Mouse (Mus musculus): ENCODE results near the gene Tead4. TPM values are rescaled to one million over a fixed set of nuclear protein-coding genes. Genes with fewer than 3 reads are reported as not detected.
A peak's percentile ranks its signal among the peaks of the same experiment; 100 is the strongest.
"Not testable (repeated sequence)": the region's sequence is repeated elsewhere in the genome, so short reads cannot be mapped to it uniquely, and the experiment has no call there.

Gene Tead4
- polyA plus RNA-seq, 1 experiment from 2014 or later, result 5.4 TPM

GRCm38 (mm10) chr6:128308311-128308710 is 7.7 kb upstream of the Tead4 start:
- H3K4me3 ChIP-seq, result no peak overlapping the region
- H3K9me3 ChIP-seq, result no peaks in the 10 kb centered on the region
- H3K9ac ChIP-seq, result no peak overlapping the region
- no peak overlapping the region for H3K27ac ChIP-seq
- H3K36me3 ChIP-seq, result no peaks in the 10 kb centered on the region
- H3K27me3 ChIP-seq, result no peaks in the 10 kb centered on the region
- ATAC-seq (ENCODE audit: low FRiP score, low read depth), result peak; percentile 51
- WGBS, result 23% methylated on average over 4 of the region's 4 CpGs
- H3K4me1 ChIP-seq, result no peaks in the 10 kb centered on the region
- H3K4me2 ChIP-seq (replicated peaks), result no peak overlapping the region

- peaks cover 5% of the 10 kb centered on the region; the same call in 1 of the 2 replicates for H3K9me3 ChIP-seq
- H3K27ac ChIP-seq, result no peak overlapping the region
- H3K9ac ChIP-seq, result no peak overlapping the region
- H3K27me3 ChIP-seq, result peaks cover 25% of the 10 kb centered on the region
- H3K4me1 ChIP-seq, result peaks cover 10% of the 10 kb centered on the region; the same call in 1 of the 2 replicates
- no peak overlapping the region for H3K4me2 ChIP-seq (replicated peaks)
- 82% methylated on average over 4 of the region's 4 CpGs for WGBS
- ATAC-seq (ENCODE audit: low FRiP score, low read depth), result no peak
- no peaks in the 10 kb centered on the region for H3K36me3 ChIP-seq
- no peak overlapping the region for H3K4me3 ChIP-seq
Observed at GRCm38 (mm10) chr6:128304801-128305200, 4.2 kb upstream of the Tead4 start.

GRCm38 (mm10) chr6:128302640-128303039 is 2.0 kb upstream of the Tead4 start:
- Histone ChIP-seq H3K4me1 (peaks cover 18% of the 10 kb centered on the region), H3K27me3 (peaks cover 46% of the 10 kb centered on the region)
- H3K9ac ChIP-seq; H3K4me3 ChIP-seq; H3K9me3 ChIP-seq; ATAC-seq (ENCODE audit: low FRiP score, low read depth); H3K27ac ChIP-seq; H3K4me2 ChIP-seq (replicated peaks); H3K36me3 ChIP-seq: not testable (repeated sequence)
- 73% methylated on average over 3 of the region's 3 CpGs for WGBS

- no peak overlapping the region for H3K27ac ChIP-seq
- peaks cover 52% of the 10 kb centered on the region for H3K27me3 ChIP-seq
- H3K4me3 ChIP-seq, result no peak overlapping the region
- no peak overlapping the region for H3K4me2 ChIP-seq (replicated peaks)
- H3K9me3 ChIP-seq, result peaks cover 5% of the 10 kb centered on the region; the same call in 1 of the 2 replicates
- H3K4me1 ChIP-seq, result peaks cover 22% of the 10 kb centered on the region
- WGBS, result 86% methylated on average over 3 of the region's 3 CpGs
- H3K36me3 ChIP-seq, result no peaks in the 10 kb centered on the region
- ATAC-seq (ENCODE audit: low FRiP score, low read depth), result no peak
- no peak overlapping the region for H3K9ac ChIP-seq
Observed at GRCm38 (mm10) chr6:128301891-128302290, 1.3 kb upstream of the Tead4 start.

DNA sequence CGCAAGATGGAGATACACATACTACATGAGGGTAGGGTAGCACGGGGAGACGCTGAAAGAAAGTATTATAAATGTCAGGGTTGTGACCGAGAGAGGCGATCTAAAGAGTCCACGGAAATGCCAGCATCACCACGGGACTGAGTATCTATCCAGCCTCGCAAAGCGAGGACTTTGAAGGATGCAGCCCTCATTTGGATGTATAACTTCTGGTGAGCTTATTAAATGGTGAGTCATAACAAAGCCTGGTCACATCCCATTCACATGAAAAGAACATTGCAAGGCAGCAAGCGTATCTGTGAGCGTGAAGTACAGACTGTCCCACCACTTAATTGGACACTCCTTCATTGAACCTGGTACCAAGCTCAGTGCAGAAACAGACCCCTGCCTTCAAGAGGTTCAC is 835 bp upstream of the Tead4 start:
- Histone ChIP-seq H3K27ac (no peak overlapping the region), H3K4me3 (peak overlapping the region; percentile 70), H3K9ac (0 out of 2 replicates have a peak overlapping the region, but pooled peaks have one; percentile 73), H3K27me3 (peaks cover 54% of the 10 kb centered on the region), H3K4me1 (peaks cover 26% of the 10 kb centered on the region), H3K4me2 (replicated peaks) (peak overlapping the region; percentile 98), H3K36me3 (no peaks in the 10 kb centered on the region), H3K9me3 (peaks cover 5% of the 10 kb centered on the region; the same call in 1 of the 2 replicates)
- no peak for ATAC-seq (ENCODE audit: low FRiP score, low read depth)
- WGBS, result 45% methylated on average over 11 of the region's 11 CpGs

DNA sequence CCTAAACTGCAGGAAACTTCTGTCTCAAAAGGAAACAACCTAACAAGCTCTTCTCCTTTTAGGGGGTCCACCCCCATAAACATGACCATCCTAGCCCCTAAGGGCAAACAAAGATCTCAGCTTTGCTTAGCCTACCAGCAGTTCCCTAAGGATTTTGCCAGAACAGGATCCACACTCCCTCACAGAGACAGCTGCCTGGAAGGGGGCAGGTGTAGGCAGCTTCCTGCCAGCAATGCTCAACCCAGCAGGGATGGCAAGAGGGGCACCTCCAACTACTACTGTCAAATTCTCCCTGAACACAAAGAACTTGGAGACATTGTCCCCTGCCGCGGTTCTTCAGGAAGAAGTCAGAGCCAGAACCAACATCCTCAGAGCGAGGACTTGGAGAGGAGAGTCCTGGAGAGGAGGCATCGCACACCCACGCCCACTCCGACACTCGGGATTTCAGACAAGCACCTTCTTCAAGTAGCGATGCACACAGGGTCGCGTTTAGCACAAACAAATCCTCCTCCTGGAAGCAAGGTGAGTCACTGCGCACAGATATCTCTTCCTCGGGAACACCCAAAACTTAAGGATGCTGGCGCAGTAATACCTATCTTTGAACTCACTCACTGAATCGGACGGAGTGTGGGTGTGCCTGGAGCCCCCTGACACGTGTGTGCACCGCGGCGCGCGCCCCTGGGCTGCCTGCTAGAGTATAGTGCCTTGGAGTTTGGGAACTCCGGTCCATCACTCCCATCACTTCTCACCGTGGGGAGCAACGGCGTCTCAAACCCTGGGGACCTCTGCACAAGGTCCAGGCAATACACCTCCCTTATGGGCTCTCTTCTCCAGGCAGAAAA is 1.1 kb downstream of the Tead4 start:
- ATAC-seq (ENCODE audit: low FRiP score, low read depth), result no peak
- WGBS, result under 1% methylated on average over 25 of the region's 25 CpGs
- peak overlapping the region; percentile 98 for H3K4me2 ChIP-seq (replicated peaks)
- H3K9ac ChIP-seq, result peak overlapping the region; percentile 73
- peaks cover 35% of the 10 kb centered on the region for H3K4me1 ChIP-seq
- H3K27ac ChIP-seq, result no peak overlapping the region
- peaks cover 54% of the 10 kb centered on the region for H3K27me3 ChIP-seq
- H3K36me3 ChIP-seq, result no peaks in the 10 kb centered on the region
- peaks cover 5% of the 10 kb centered on the region; the same call in 1 of the 2 replicates for H3K9me3 ChIP-seq
- peak overlapping the region; percentile 70 for H3K4me3 ChIP-seq

DNA sequence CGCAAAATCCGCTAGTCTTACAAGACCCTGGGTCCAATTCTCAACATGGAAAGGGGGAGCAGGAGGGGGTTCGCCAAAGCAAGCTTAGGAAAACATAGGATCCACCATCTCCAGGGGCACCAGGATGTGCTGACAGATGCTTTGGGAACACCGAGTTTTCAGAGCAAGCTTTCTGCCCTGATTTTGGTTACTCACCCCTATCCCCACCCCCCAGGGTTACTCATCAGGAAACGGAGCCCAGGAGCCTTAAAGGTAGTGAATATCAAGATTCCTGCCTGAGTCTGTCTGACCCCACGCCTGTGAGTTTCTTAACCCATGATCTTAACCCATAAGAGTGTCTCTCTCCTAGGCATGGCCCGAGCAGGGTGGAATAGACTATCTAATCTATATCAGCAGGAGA is 2.4 kb downstream of the Tead4 start:
- Histone ChIP-seq H3K4me3 (no peak overlapping the region), H3K4me1 (peaks cover 35% of the 10 kb centered on the region)

GRCm38 (mm10) chr6:128296750-128297393 is 3.8 kb downstream of the Tead4 start:
- WGBS, result 19% methylated on average over 11 of the region's 11 CpGs
- Histone ChIP-seq H3K4me3 (no peak overlapping the region), H3K9me3 (no peaks in the 10 kb centered on the region), H3K36me3 (no peaks in the 10 kb centered on the region), H3K27me3 (peaks cover 48% of the 10 kb centered on the region), H3K27ac (0 out of 2 replicates have a peak overlapping the region, but pooled peaks have one; percentile 10), H3K4me2 (replicated peaks) (peak overlapping the region; percentile 36), H3K9ac (peak overlapping the region; percentile 14; the same call in 1 of the 2 replicates), H3K4me1 (peaks cover 35% of the 10 kb centered on the region)
- no peak for ATAC-seq (ENCODE audit: low FRiP score, low read depth)

More for the DNA sequence above, 2.4 kb downstream of the Tead4 start:
- H3K9me3 ChIP-seq, result peaks cover 5% of the 10 kb centered on the region; the same call in 1 of the 2 replicates
- WGBS, result 46% methylated on average over 7 of the region's 7 CpGs
- H3K27me3 ChIP-seq, result peaks cover 54% of the 10 kb centered on the region
- no peak for ATAC-seq (ENCODE audit: low FRiP score, low read depth)
- H3K4me2 ChIP-seq (replicated peaks), result peak overlapping the region; percentile 98
- H3K9ac ChIP-seq, result no peak overlapping the region
- H3K27ac ChIP-seq, result no peak overlapping the region
- H3K36me3 ChIP-seq, result no peaks in the 10 kb centered on the region

- Histone ChIP-seq H3K9ac (peak overlapping the region; percentile 14; the same call in 1 of the 2 replicates), H3K36me3 (no peaks in the 10 kb centered on the region), H3K27ac (0 out of 2 replicates have a peak overlapping the region, but pooled peaks have one; percentile 10), H3K27me3 (peaks cover 40% of the 10 kb centered on the region), H3K9me3 (no peaks in the 10 kb centered on the region), H3K4me3 (no peak overlapping the region), H3K4me2 (replicated peaks) (peak overlapping the region; percentile 36), H3K4me1 (peaks cover 31% of the 10 kb centered on the region)
- WGBS, result 26% methylated on average over 6 of the region's 6 CpGs
- peak; percentile 31; the same call in 1 of the 2 replicates for ATAC-seq (ENCODE audit: low FRiP score, low read depth)
Observed at GRCm38 (mm10) chr6:128295876-128296749, 4.5 kb downstream of the Tead4 start.

DNA sequence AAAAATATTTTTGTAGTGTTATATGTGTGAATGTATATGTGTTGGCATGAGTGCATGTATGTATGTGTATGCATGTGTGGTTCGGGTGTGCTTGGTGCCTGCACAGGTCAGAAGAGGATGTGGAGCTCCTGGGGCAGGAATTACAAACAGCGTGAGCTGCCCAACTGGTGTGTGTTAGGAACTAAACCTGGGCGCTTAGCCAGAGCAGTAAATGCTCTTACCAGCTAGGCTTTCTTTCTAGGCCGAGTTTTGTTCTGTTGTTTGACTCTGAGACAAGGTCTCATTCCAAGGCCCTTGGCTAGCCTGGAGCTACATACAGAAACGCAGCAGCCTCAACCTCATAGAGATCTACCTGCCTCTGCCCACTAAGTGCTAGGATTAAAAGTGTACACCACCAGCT is 9.3 kb downstream of the Tead4 start:
- ATAC-seq (ENCODE audit: low FRiP score, low read depth), result no peak
- Histone ChIP-seq H3K27ac (no peak overlapping the region), H3K4me2 (replicated peaks) (no peak overlapping the region), H3K4me3 (no peak overlapping the region), H3K9ac (no peak overlapping the region), H3K4me1 (peaks cover 12% of the 10 kb centered on the region), H3K9me3 (no peaks in the 10 kb centered on the region), H3K27me3 (no peaks in the 10 kb centered on the region), H3K36me3 (no peaks in the 10 kb centered on the region)
- whole genome bisulfite sequencing, result 72% methylated on average over 5 of the region's 5 CpGs

DNA sequence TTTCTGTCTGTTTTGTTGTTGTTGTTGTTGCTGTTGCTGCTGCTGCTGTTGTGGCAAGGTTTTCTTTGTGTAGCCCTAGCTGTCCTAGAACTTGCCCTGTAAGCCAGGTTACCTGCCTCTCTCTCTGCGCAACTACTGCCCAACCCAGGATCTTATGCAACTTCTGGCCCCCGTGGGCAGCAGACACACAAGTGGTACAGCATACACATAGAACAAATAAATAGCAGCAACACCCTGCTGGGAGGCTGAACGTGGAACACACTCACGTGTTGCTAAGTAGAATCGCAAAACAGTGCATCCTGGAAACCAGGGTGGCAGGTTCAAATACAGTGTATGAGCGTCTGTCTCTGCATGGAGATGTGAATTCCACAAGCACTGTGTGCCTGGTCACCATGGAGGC is 11.9 kb downstream of the Tead4 start:
- H3K9me3 ChIP-seq, result no peaks in the 10 kb centered on the region
- no peak overlapping the region for H3K9ac ChIP-seq
- no peak for ATAC-seq (ENCODE audit: low FRiP score, low read depth)
- H3K36me3 ChIP-seq, result no peaks in the 10 kb centered on the region
- no peaks in the 10 kb centered on the region for H3K27me3 ChIP-seq
- no peak overlapping the region for H3K4me3 ChIP-seq
- WGBS, result 81% methylated on average over 6 of the region's 6 CpGs
- peaks cover 15% of the 10 kb centered on the region for H3K4me1 ChIP-seq
- H3K27ac ChIP-seq, result no peak overlapping the region
- H3K4me2 ChIP-seq (replicated peaks), result no peak overlapping the region

Measured in limb, embryonic 13.5 days (tissue).